Mouse (Mus musculus) kidney, embryonic 14.5 days (tissue): ENCODE data around the gene Npas4. TPM values are rescaled to one million over a fixed set of nuclear protein-coding genes. Genes with fewer than 3 reads are reported as not detected.
A peak's percentile ranks its signal among the peaks of the same experiment; 100 is the strongest.
"Not testable (repeated sequence)": the region's sequence is repeated elsewhere in the genome, so short reads cannot be mapped to it uniquely, and the experiment has no call there.

Experiments used
- ATAC-seq: fragments of 200-750 bp; cut with Nextera tagmentation; 2 replicates; pipeline ENCODE4 v1.8.0; 2017; ENCODE audit warnings: moderate number of reproducible peaks, mild to moderate bottlenecking, moderate TSS enrichment, moderate library complexity; ENCODE audit not compliant: low FRiP score, low TSS enrichment
- H3K27ac ChIP-seq: fragments of 300-500 bp; sonication (generic); 2 replicates; pipeline ENCODE4 v1.5.1; 2014; ENCODE audit warnings: low read depth, mild to moderate bottlenecking, low read length, moderate library complexity, mixed read lengths
- H3K27me3 ChIP-seq: fragments of 300-500 bp; sonication (generic); 2 replicates; pipeline ENCODE4 v1.6.1; 2014; ENCODE audit warnings: mild to moderate bottlenecking, low read length; ENCODE audit not compliant: control insufficient read depth, insufficient read depth
- H3K36me3 ChIP-seq: fragments of 300-500 bp; sonication (generic); 2 replicates; pipeline ENCODE4 v1.6.1; 2014; ENCODE audit warnings: low read length, mixed read lengths; ENCODE audit not compliant: control insufficient read depth, insufficient read depth
- H3K4me1 ChIP-seq: fragments of 300-500 bp; sonication (generic); 2 replicates; pipeline ENCODE4 v1.6.1; 2014; ENCODE audit warnings: low read length, mixed read lengths; ENCODE audit not compliant: control insufficient read depth, insufficient read depth
- H3K4me2 ChIP-seq: fragments of 300-500 bp; sonication (generic); replicated peaks from 2 replicates; pipeline ENCODE4 v1.6.1; 2014; ENCODE audit warnings: low read depth, mild to moderate bottlenecking, low read length
- H3K4me3 ChIP-seq: fragments of 300-500 bp; sonication (generic); 2 replicates; pipeline ENCODE4 v1.5.1; 2014; ENCODE audit warnings: mild to moderate bottlenecking, low read length
- H3K9ac ChIP-seq: fragments of 300-500 bp; sonication (generic); 2 replicates; pipeline ENCODE4 v1.6.1; 2014; ENCODE audit warnings: low read depth, mild to moderate bottlenecking, low read length, moderate library complexity
- H3K9me3 ChIP-seq: fragments of 300-500 bp; sonication (generic); 2 replicates; pipeline ENCODE4 v1.6.1; 2016; ENCODE audit warnings: low read length; ENCODE audit not compliant: control insufficient read depth
- WGBS: fragments of 180-500 bp; shearing (Covaris S2); extraction: QIAGEN DNeasy Blood & Tissue Kit; methylation state at CpG from one replicate; pipeline ENCODE4 v1.1.7; 2014; 5-methylcytosine and 5-hydroxymethylcytosine counted together
- polyA plus RNA-seq: library from polyadenylated mRNA; unstranded; fragments of >200 nt; fragmentation: Nextera tagmentation; extraction: Ambion mirVana; gene quantifications from 2 replicates; pipeline ENCODE4 v1.2.1, GENCODE M21; 2014

Gene Npas4
- polyA plus RNA-seq, 1 experiment from 2014 or later: not detected

GRCm38 (mm10) chr19:4981767-4982166, 8.3 kb downstream of the Npas4 start:
- Histone ChIP-seq H3K9ac (no peak overlapping the region), H3K27me3 (peaks cover 25% of the 10 kb centered on the region), H3K4me1 (no peaks in the 10 kb centered on the region), H3K9me3 (no peaks in the 10 kb centered on the region), H3K27ac (no peak overlapping the region), H3K4me3 (no peak overlapping the region), H3K36me3 (no peaks in the 10 kb centered on the region), H3K4me2 (no peak overlapping the region)
- no peak for ATAC-seq

GRCm38 (mm10) chr19:4968236-4968635, 21.9 kb downstream of the Npas4 start:
- ATAC-seq: no peak
- WGBS: 94% methylated on average over 2 of the region's 2 CpGs
- no peak overlapping the region for H3K9ac ChIP-seq
- H3K4me3 ChIP-seq: no peak overlapping the region
- no peaks in the 10 kb centered on the region for H3K4me1 ChIP-seq
- H3K9me3 ChIP-seq: 0 out of 2 replicates have a peak, but pooled peaks cover 2% of the 10 kb centered on the region
- H3K4me2 ChIP-seq: no peak overlapping the region
- H3K36me3 ChIP-seq: peaks cover 28% of the 10 kb centered on the region
- H3K27ac ChIP-seq: no peak overlapping the region
- H3K27me3 ChIP-seq: no peaks in the 10 kb centered on the region

GRCm38 (mm10) chr19:4961928-4962601, 28.1 kb downstream of the Npas4 start, which contains the start of gene Mrpl11:
TSS of gene Mrpl11 (plus strand) at chr19:4962147.
- peak within 1 kb of the TSS; percentile 93 for H3K4me3 ChIP-seq
- H3K4me1 ChIP-seq: 0 out of 2 replicates have a peak, but pooled peaks cover 4% of the 10 kb centered on the region
- 0 out of 2 replicates have a peak, but pooled peaks cover 2% of the 10 kb centered on the region for H3K9me3 ChIP-seq
- no peaks in the 10 kb centered on the region for H3K27me3 ChIP-seq
- WGBS: under 1% methylated on average over 34 of the region's 34 CpGs
- peak within 1 kb of the TSS; percentile 82 for H3K9ac ChIP-seq
- H3K36me3 ChIP-seq: peaks cover 25% of the 10 kb centered on the region
- H3K4me2 ChIP-seq: peak within 1 kb of the TSS; percentile 67
- H3K27ac ChIP-seq: peak within 1 kb of the TSS; percentile 82
- peak; percentile 95 for ATAC-seq

- 61% methylated on average over 9 of the region's 9 CpGs for WGBS
- H3K27ac ChIP-seq, H3K4me3 ChIP-seq, H3K4me2 ChIP-seq, H3K36me3 ChIP-seq, H3K9ac ChIP-seq, H3K4me1 ChIP-seq, ATAC-seq, H3K9me3 ChIP-seq, H3K27me3 ChIP-seq: not testable (repeated sequence)
Observed at GRCm38 (mm10) chr19:4948641-4949040, 41.5 kb downstream of the Npas4 start.

GRCm38 (mm10) chr19:4945540-4945939, 44.6 kb downstream of the Npas4 start:
- no peak for ATAC-seq
- no peaks in the 10 kb centered on the region for H3K36me3 ChIP-seq
- H3K9ac ChIP-seq: no peak overlapping the region
- no peaks in the 10 kb centered on the region for H3K9me3 ChIP-seq
- 35% methylated on average over 6 of the region's 6 CpGs for WGBS
- H3K27ac ChIP-seq: no peak overlapping the region
- 0 out of 2 replicates have a peak, but pooled peaks cover 7% of the 10 kb centered on the region for H3K4me1 ChIP-seq
- no peak overlapping the region for H3K4me3 ChIP-seq
- H3K27me3 ChIP-seq: peaks cover 7% of the 10 kb centered on the region
- H3K4me2 ChIP-seq: no peak overlapping the region

GRCm38 (mm10) chr19:4943253-4943588, 46.9 kb downstream of the Npas4 start:
- no peaks in the 10 kb centered on the region for H3K36me3 ChIP-seq
- no peaks in the 10 kb centered on the region for H3K9me3 ChIP-seq
- H3K4me1 ChIP-seq: 0 out of 2 replicates have a peak, but pooled peaks cover 7% of the 10 kb centered on the region
- no peak; the same call in 1 of the 2 replicates for ATAC-seq
- H3K27ac ChIP-seq: no peak overlapping the region
- 4% methylated on average over 13 of the region's 13 CpGs for WGBS
- peak overlapping the region; percentile 69 for H3K4me3 ChIP-seq
- H3K9ac ChIP-seq: peak overlapping the region; percentile 68; the same call in 1 of the 2 replicates
- H3K4me2 ChIP-seq: peak overlapping the region; percentile 99
- H3K27me3 ChIP-seq: peaks cover 7% of the 10 kb centered on the region

GRCm38 (mm10) chr19:4942551-4943252, 47.4 kb downstream of the Npas4 start, which contains the start of gene Peli3:
TSS of gene Peli3 (minus strand) at chr19:4943127.
- H3K4me1 ChIP-seq: 0 out of 2 replicates have a peak, but pooled peaks cover 7% of the 10 kb centered on the region
- H3K27me3 ChIP-seq: peaks cover 7% of the 10 kb centered on the region
- H3K9ac ChIP-seq: peak within 1 kb of the TSS; percentile 68
- peak; percentile 94 for ATAC-seq
- H3K27ac ChIP-seq: no peak within 1 kb of the TSS
- peak within 1 kb of the TSS; percentile 69 for H3K4me3 ChIP-seq
- peak within 1 kb of the TSS; percentile 99 for H3K4me2 ChIP-seq
- H3K9me3 ChIP-seq: no peaks in the 10 kb centered on the region
- under 1% methylated on average over 53 of the region's 55 CpGs for WGBS
- H3K36me3 ChIP-seq: no peaks in the 10 kb centered on the region

GRCm38 (mm10) chr19:4937444-4938310, 52.4 kb downstream of the Npas4 start:
- WGBS: 89% methylated on average over 17 of the region's 17 CpGs
- Histone ChIP-seq H3K27me3 (peaks cover 7% of the 10 kb centered on the region), H3K9ac (no peak overlapping the region), H3K27ac (no peak overlapping the region), H3K36me3 (no peaks in the 10 kb centered on the region), H3K9me3 (no peaks in the 10 kb centered on the region), H3K4me1 (0 out of 2 replicates have a peak, but pooled peaks cover 4% of the 10 kb centered on the region), H3K4me2 (no peak overlapping the region), H3K4me3 (no peak overlapping the region)
- no peak for ATAC-seq
